Mouse (Mus musculus) small intestine, adult 2 months (tissue): ENCODE data around the gene Nudt4. TPM values are rescaled to one million over a fixed set of nuclear protein-coding genes. Genes with fewer than 3 reads are reported as not detected.

Experiments used
- H3K27ac ChIP-seq: fragments of 200-500 bp; 2 replicates; pipeline ENCODE4 v1.5.1; 2012; ENCODE audit warnings: low read depth, low read length, control low read depth, inconsistent platforms; ENCODE audit not compliant: insufficient read depth
- H3K27me3 ChIP-seq: fragments of 200-500 bp; 2 replicates; pipeline ENCODE4 v1.6.1; 2012; ENCODE audit warnings: mild to moderate bottlenecking, moderate library complexity, low read length, inconsistent platforms; ENCODE audit not compliant: control insufficient read depth, insufficient read depth
- H3K36me3 ChIP-seq: fragments of 200-500 bp; 2 replicates; pipeline ENCODE4 v1.6.1; 2012; ENCODE audit warnings: mild to moderate bottlenecking, low read length, control low read depth, inconsistent platforms; ENCODE audit not compliant: control insufficient read depth, insufficient read depth
- H3K4me1 ChIP-seq: fragments of 200-500 bp; 2 replicates; pipeline ENCODE4 v1.6.1; 2012; ENCODE audit warnings: low read length, inconsistent platforms, mixed read lengths; ENCODE audit not compliant: control insufficient read depth, insufficient read depth, insufficient read length
- H3K4me3 ChIP-seq: fragments of 200-500 bp; 2 replicates; pipeline ENCODE4 v1.5.1; 2012; ENCODE audit warnings: low read depth, mild to moderate bottlenecking, control low read depth, inconsistent platforms, low read length, moderate library complexity
- CTCF ChIP-seq: fragments of 200-500 bp; IDR thresholded peaks from 2 replicates; pipeline ENCODE4 v1.5.1; 2012; ENCODE audit warnings: low read depth, mild to moderate bottlenecking, control low read depth, inconsistent platforms, low read length, moderate library complexity, mixed read lengths; ENCODE audit not compliant: insufficient replicate concordance, insufficient read length; ENCODE audit errors: extremely low read depth
- POLR2A ChIP-seq: fragments of 200-500 bp; IDR thresholded peaks from 2 replicates; pipeline ENCODE4 v1.6.1; 2012; ENCODE audit warnings: low read depth, mild to moderate bottlenecking, control low read depth, inconsistent platforms, low read length, moderate library complexity
- WGBS: fragments of 180-500 bp; shearing (Covaris S2); methylation state at CpG from one replicate; pipeline ENCODE4 v1.1.7; 2018; 5-methylcytosine and 5-hydroxymethylcytosine counted together
- polyA plus RNA-seq: library from polyadenylated mRNA; depleted of rRNA; stranded (reverse); fragments of >200 nt; gene quantifications from 2 replicates; pipeline ENCODE4 v1.2.3, GENCODE M21; 2012

Gene Nudt4
- polyA plus RNA-seq, 1 experiment = 89.4 TPM

DNA sequence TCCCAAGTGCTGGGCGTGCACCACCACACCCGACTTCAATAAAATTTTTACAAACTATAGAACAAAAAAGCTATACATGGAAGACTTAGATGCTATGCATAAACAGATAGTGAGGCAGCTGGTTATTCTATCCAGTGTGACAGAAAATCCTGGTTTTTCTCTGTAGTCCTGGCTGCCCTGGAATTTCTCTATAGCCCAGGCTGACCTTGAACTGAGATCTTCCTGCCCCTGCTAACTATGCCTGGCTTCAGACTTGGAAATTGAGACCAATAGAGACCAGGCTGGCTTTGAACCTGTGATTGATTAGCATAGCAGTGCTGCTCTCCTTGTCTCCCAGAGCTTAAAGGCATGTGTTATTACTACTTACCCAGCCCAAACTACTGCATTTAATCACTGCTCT is 17.8 kb downstream of the Nudt4 start:
- Histone ChIP-seq H3K27me3 (no peaks in the 10 kb centered on the region), H3K4me3 (no peak overlapping the region), H3K27ac (no peak overlapping the region), H3K36me3 (peaks cover 51% of the 10 kb centered on the region), H3K4me1 (no peaks in the 10 kb centered on the region)
- TF ChIP-seq CTCF (no peak), POLR2A (no peak)
- WGBS = 76% methylated on average over 2 of the region's 2 CpGs

DNA sequence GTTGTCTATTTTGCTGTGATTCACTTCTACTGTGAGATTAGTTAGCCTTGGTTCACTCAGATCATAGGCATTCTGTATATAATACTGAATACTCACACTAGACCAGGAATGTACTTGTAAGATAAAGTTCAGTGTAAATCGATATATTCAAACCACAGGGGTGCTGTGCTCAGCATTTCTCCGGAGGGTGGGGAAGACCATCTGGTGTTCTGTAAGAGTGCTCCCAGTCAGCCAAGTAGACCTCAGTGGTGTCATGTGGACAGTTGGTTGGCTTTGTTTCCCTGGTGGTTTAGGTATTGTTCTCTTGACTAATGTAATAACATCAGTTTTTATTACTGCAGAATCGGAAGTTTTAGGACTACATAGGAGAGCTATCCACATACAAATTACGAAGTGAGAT is 18.9 kb downstream of the Nudt4 start:
- Histone ChIP-seq H3K27ac (no peak overlapping the region), H3K4me3 (no peak overlapping the region), H3K36me3 (peaks cover 41% of the 10 kb centered on the region), H3K4me1 (no peaks in the 10 kb centered on the region), H3K27me3 (no peaks in the 10 kb centered on the region)
- TF ChIP-seq POLR2A = no peak
- no peak for TF ChIP-seq CTCF
- 80% methylated on average over 4 of the region's 4 CpGs for WGBS

DNA sequence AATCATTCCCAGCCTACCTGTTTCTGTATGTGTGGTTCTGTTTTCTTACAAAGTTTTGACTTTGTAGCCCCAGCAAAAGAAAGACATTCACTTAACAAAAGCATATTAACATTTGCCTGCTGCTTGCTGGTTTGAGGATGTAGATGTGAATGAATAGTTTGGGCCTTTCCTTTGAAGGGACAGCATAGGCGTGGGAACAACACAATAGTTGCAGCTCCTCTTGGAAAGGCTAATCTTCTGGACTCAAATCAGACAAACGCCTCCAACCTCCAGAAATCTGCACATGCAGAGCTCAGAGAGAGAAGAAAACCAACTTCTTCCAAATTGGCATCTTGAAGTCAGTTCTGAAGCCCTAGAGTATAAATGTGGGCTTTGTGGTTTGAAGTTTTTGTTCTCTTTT is 19.3 kb downstream of the Nudt4 start:
- Histone ChIP-seq H3K4me3 (no peak overlapping the region), H3K27ac (no peak overlapping the region), H3K4me1 (no peaks in the 10 kb centered on the region), H3K27me3 (no peaks in the 10 kb centered on the region), H3K36me3 (peaks cover 37% of the 10 kb centered on the region)
- 80% methylated on average over 2 of the region's 2 CpGs for WGBS
- TF ChIP-seq POLR2A (no peak), CTCF (no peak)

DNA sequence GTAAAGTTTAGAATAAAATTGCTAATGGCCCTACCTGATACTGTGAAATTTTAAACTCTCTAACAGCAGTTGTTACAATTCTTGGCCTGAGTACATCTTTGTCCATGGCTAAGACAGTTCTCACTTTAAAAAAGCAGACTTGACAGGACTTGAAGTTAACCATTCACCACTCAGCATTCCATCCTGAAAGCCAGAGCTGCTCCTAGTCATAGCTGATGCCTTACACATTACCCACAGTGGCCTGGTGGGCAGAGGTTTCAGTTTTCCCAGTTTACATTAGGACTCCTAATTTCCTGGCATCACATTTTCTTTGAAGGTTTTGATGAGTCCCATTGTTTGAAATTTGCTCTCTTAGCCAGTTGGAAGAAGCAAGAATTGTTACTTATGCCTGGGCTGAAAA is 19.9 kb downstream of the Nudt4 start:
- H3K27ac ChIP-seq = no peak overlapping the region
- peaks cover 32% of the 10 kb centered on the region for H3K36me3 ChIP-seq
- no peak overlapping the region for H3K4me3 ChIP-seq
- TF ChIP-seq CTCF = no peak
- no peak for TF ChIP-seq POLR2A
- H3K27me3 ChIP-seq = no peaks in the 10 kb centered on the region
- H3K4me1 ChIP-seq = peaks cover 3% of the 10 kb centered on the region; the same call in 1 of the 2 replicates

DNA sequence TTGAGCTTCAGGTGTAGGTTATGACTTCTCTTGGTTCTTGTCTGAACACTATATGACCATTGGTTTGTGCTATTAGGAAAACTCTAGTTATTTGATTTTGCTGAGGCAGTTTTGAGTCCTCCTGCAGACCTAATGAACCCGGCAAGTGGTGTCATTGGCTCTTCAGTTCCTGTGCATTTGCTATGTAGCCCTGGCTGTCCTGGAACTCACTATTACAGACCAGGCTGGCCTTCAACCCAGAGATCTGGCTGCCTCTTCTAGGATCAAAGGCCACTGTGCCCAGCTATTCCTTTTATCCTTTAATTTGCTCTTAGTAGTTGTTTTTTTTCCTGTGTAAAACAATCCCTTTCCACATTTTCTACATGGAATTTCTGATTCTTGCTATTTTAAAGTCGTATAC is 20.6 kb downstream of the Nudt4 start:
- no peak for TF ChIP-seq CTCF
- no peak for TF ChIP-seq POLR2A
- no peaks in the 10 kb centered on the region for H3K27me3 ChIP-seq
- H3K27ac ChIP-seq = no peak overlapping the region
- peaks cover 3% of the 10 kb centered on the region; the same call in 1 of the 2 replicates for H3K4me1 ChIP-seq
- H3K4me3 ChIP-seq = no peak overlapping the region
- H3K36me3 ChIP-seq = peaks cover 29% of the 10 kb centered on the region
- WGBS = 85% methylated on average over 2 of the region's 2 CpGs

DNA sequence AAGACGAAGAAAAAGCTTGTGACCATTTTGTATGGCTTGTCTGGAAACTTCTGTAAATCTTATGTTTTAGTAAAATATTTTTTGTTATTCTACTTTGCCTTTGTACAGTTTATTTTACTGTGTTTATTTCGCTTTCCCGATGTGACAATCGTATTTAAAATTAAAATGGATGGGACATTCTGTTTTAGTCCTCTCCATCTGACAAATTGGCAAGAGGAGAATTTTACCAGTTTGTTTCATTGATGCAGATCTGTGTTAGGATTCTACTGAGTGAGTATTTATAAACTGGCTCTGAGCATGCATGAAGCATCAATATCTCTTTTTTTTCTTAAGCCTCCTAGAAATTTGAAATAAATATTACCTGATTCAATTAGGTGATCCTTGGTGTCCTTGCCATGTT is 21.0 kb downstream of the Nudt4 start:
- no peak overlapping the region for H3K4me3 ChIP-seq
- no peak overlapping the region for H3K27ac ChIP-seq
- TF ChIP-seq CTCF = no peak
- no peak for TF ChIP-seq POLR2A
- 87% methylated on average over 4 of the region's 4 CpGs for WGBS
- H3K36me3 ChIP-seq = peaks cover 24% of the 10 kb centered on the region
- H3K27me3 ChIP-seq = no peaks in the 10 kb centered on the region
- H3K4me1 ChIP-seq = peaks cover 3% of the 10 kb centered on the region; the same call in 1 of the 2 replicates

DNA sequence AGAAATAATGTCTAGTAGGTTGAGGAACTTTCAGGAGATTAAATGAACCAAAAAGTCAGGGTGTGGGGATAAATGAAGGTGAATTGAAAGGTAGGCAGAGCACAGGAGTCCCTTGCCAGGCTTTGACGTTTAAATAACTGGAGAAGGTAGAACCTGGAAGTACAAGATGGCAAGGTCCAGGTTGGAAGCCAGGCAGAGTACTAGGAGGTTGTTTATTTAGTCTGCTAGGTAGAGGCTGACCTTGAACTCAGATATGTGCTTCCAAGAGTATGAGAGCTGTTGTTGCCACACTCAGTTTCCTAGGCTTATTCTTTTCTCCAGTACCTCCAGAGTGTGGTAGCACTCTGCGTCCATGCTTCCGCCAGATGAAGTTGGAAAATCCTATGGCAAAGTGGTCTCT is 24.1 kb downstream of the Nudt4 start:
- peaks cover 5% of the 10 kb centered on the region; the same call in 1 of the 2 replicates for H3K4me1 ChIP-seq
- WGBS = 73% methylated on average over 3 of the region's 3 CpGs

DNA sequence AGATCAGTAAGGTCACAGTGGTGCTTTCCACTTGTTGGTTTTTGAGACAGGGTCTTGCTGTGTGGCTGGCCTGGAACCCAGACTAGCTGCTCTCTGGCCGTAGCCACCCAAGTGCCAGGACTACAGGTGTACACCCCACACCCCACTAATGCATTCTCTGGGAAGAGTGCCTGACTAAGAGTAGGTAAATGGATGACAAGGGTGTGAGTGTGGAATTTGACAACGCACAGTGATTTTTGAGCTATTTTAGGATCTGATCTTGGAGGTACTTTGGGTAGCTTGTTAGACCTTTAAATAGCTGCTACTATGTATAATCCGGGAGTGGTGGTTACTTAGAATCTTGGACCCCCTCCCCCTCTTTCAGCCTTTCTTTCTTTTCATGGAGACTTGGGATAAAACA is 24.7 kb downstream of the Nudt4 start:
- no peaks in the 10 kb centered on the region for H3K27me3 ChIP-seq
- no peak overlapping the region for H3K27ac ChIP-seq
- TF ChIP-seq POLR2A = no peak
- TF ChIP-seq CTCF = no peak
- WGBS = 81% methylated on average over 3 of the region's 3 CpGs
- H3K4me3 ChIP-seq = no peak overlapping the region
- H3K36me3 ChIP-seq = peaks cover 8% of the 10 kb centered on the region
- peaks cover 5% of the 10 kb centered on the region; the same call in 1 of the 2 replicates for H3K4me1 ChIP-seq

More for the DNA sequence above, 24.1 kb downstream of the Nudt4 start:
- Histone ChIP-seq H3K27me3 (no peaks in the 10 kb centered on the region), H3K27ac (no peak overlapping the region), H3K4me3 (no peak overlapping the region), H3K36me3 (peaks cover 12% of the 10 kb centered on the region)
- TF ChIP-seq CTCF = no peak
- no peak for TF ChIP-seq POLR2A
